Mouse (Mus musculus) stomach, embryonic 16.5 days (tissue): ENCODE results near the gene Purb. TPM values are rescaled to one million over a fixed set of nuclear protein-coding genes. Genes with fewer than 3 reads are reported as not detected.

Experiments
- ATAC-seq: fragments of 200-750 bp; cut with Nextera tagmentation; 2 replicates; pipeline ENCODE4 v1.8.0; 2017; ENCODE audit warnings: moderate number of reproducible peaks, moderate TSS enrichment; ENCODE audit not compliant: insufficient read depth, low FRiP score
- H3K27ac ChIP-seq: fragments of 300-500 bp; sonication (generic); 2 replicates; pipeline ENCODE4 v1.5.1; 2014; ENCODE audit warnings: low read length
- H3K27me3 ChIP-seq: fragments of 300-500 bp; sonication (generic); 2 replicates; pipeline ENCODE4 v1.6.1; 2014; ENCODE audit warnings: low read length, control low read depth, mixed read lengths; ENCODE audit not compliant: control insufficient read depth, insufficient read depth
- H3K36me3 ChIP-seq: fragments of 300-500 bp; sonication (generic); 2 replicates; pipeline ENCODE4 v1.6.1; 2014; ENCODE audit warnings: low read length; ENCODE audit not compliant: control insufficient read depth, insufficient read depth
- H3K4me1 ChIP-seq: fragments of 300-500 bp; sonication (generic); 2 replicates; pipeline ENCODE4 v1.6.1; 2014; ENCODE audit warnings: low read length, control low read depth, mixed read lengths; ENCODE audit not compliant: control insufficient read depth, insufficient read depth
- H3K4me2 ChIP-seq: fragments of 300-500 bp; sonication (generic); 2 replicates; pipeline ENCODE4 v1.6.1; 2014; ENCODE audit warnings: low read depth, low read length, mixed read lengths
- H3K4me3 ChIP-seq: fragments of 300-500 bp; sonication (generic); replicated peaks from 2 replicates; pipeline ENCODE4 v1.5.1; 2014; ENCODE audit warnings: mild to moderate bottlenecking, low read length
- H3K9ac ChIP-seq: fragments of 300-500 bp; sonication (generic); 2 replicates; pipeline ENCODE4 v1.6.1; 2014; ENCODE audit warnings: low read length
- H3K9me3 ChIP-seq: fragments of 300-500 bp; sonication (generic); replicated peaks from 2 replicates; pipeline ENCODE4 v1.6.1; 2016; ENCODE audit warnings: low read length, control low read depth; ENCODE audit not compliant: control insufficient read depth
- WGBS: fragments of 180-500 bp; shearing (Covaris S2); extraction: QIAGEN DNeasy Blood & Tissue Kit; methylation state at CpG from one replicate; pipeline ENCODE4 v1.1.7; 2014; 5-methylcytosine and 5-hydroxymethylcytosine counted together
- polyA plus RNA-seq: library from polyadenylated mRNA; unstranded; fragments of >200 nt; fragmentation: Nextera tagmentation; extraction: Ambion mirVana; gene quantifications from 2 replicates; pipeline ENCODE4 v1.2.1, GENCODE M21; 2015

The Purb gene
- polyA plus RNA-seq, 1 experiment from 2014 or later, result 30.9 TPM

GRCm38 (mm10) chr11:6488041-6488684 lies 12.4 kb upstream of the Purb start:
- Histone ChIP-seq H3K4me1 (no peaks in the 10 kb centered on the region), H3K9me3 (no peaks in the 10 kb centered on the region), H3K27ac (no peak overlapping the region), H3K36me3 (no peaks in the 10 kb centered on the region), H3K4me2 (no peak overlapping the region), H3K27me3 (no peaks in the 10 kb centered on the region), H3K4me3 (no peak overlapping the region), H3K9ac (no peak overlapping the region)
- no peak for ATAC-seq
- WGBS, result 96% methylated on average over 5 of the region's 5 CpGs

DNA sequence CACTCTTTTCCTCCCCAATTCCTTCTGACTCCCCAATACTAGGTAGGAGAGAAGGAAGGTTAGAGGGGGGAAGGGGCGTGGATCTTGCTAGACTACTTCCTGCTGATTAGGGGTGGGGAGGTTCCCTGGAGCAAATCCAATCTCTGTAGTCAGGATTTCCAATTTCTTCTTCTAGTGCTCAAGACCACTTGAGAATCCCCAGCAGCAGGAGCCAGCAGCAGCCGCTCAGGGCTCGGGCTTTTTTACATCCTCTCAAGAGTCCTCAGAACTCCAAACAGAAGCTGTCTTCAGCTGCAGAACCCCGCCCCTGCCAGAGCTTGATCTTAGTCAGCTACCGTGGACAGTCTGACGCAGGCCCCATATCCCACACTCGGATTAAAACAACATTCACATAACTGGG lies 11.8 kb upstream of the Purb start:
- 34% methylated on average over 7 of the region's 7 CpGs for WGBS
- ATAC-seq, result no peak

GRCm38 (mm10) chr11:6486916-6487315 lies 11.2 kb upstream of the Purb start:
- Histone ChIP-seq H3K27me3 (no peaks in the 10 kb centered on the region), H3K36me3 (no peaks in the 10 kb centered on the region), H3K4me3 (no peak overlapping the region), H3K4me2 (no peak overlapping the region), H3K9me3 (no peaks in the 10 kb centered on the region), H3K9ac (no peak overlapping the region), H3K4me1 (no peaks in the 10 kb centered on the region), H3K27ac (no peak overlapping the region)
- ATAC-seq, result no peak
- WGBS, result 74% methylated on average over 6 of the region's 6 CpGs

More for the DNA sequence above, 11.8 kb upstream of the Purb start:
- H3K4me1 ChIP-seq, result no peaks in the 10 kb centered on the region
- H3K4me2 ChIP-seq, result no peak overlapping the region
- no peaks in the 10 kb centered on the region for H3K9me3 ChIP-seq
- no peaks in the 10 kb centered on the region for H3K27me3 ChIP-seq
- no peak overlapping the region for H3K4me3 ChIP-seq
- H3K27ac ChIP-seq, result no peak overlapping the region
- H3K36me3 ChIP-seq, result no peaks in the 10 kb centered on the region
- no peak overlapping the region for H3K9ac ChIP-seq

- Histone ChIP-seq H3K9ac (no peak overlapping the region), H3K27me3 (no peaks in the 10 kb centered on the region), H3K27ac (no peak overlapping the region), H3K9me3 (no peaks in the 10 kb centered on the region), H3K4me2 (no peak overlapping the region), H3K4me1 (no peaks in the 10 kb centered on the region), H3K36me3 (no peaks in the 10 kb centered on the region), H3K4me3 (no peak overlapping the region)
- WGBS, result 62% methylated on average over 3 of the region's 3 CpGs
- no peak for ATAC-seq
These were observed 8.7 kb upstream of the Purb start for GRCm38 (mm10) chr11:6484244-6484959.

GRCm38 (mm10) chr11:6483103-6483502 lies 7.4 kb upstream of the Purb start:
- no peak overlapping the region for H3K9ac ChIP-seq
- ATAC-seq, result no peak
- no peaks in the 10 kb centered on the region for H3K9me3 ChIP-seq
- no peak overlapping the region for H3K4me2 ChIP-seq
- H3K4me3 ChIP-seq, result no peak overlapping the region
- H3K27ac ChIP-seq, result no peak overlapping the region
- WGBS, result 67% methylated on average over 2 of the region's 2 CpGs
- H3K36me3 ChIP-seq, result no peaks in the 10 kb centered on the region
- no peaks in the 10 kb centered on the region for H3K4me1 ChIP-seq
- no peaks in the 10 kb centered on the region for H3K27me3 ChIP-seq

DNA sequence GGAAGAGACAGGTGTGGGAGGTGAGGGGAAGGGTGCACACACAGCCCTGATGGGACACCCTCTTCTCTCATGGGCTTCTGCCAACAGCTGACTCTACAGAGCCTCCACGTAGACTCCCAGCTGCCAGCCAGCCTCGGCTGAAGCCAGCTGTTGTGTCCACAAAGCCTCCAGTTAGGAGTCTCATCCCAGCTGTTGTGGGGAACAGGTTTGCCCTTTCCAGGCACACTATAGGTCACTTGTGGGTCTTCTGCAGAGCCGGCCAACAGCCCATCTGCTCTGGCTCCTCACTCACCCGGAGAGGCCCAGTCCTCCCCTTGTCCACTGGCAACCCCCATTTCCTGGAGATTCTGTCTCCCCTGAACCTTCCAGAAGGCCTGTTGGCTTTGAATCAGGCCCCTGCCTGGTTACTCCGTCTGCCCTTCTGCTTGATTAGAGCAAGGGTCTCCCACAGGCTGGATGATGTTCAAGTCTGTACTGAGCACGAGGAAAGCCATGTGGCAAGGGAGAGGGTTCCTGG lies 6.0 kb upstream of the Purb start:
- ATAC-seq, result no peak
- H3K9ac ChIP-seq, result no peak overlapping the region
- no peak overlapping the region for H3K4me3 ChIP-seq
- H3K4me2 ChIP-seq, result no peak overlapping the region
- WGBS, result 44% methylated on average over 6 of the region's 6 CpGs
- no peaks in the 10 kb centered on the region for H3K36me3 ChIP-seq
- no peak overlapping the region for H3K27ac ChIP-seq
- no peaks in the 10 kb centered on the region for H3K4me1 ChIP-seq
- no peaks in the 10 kb centered on the region for H3K27me3 ChIP-seq
- H3K9me3 ChIP-seq, result no peaks in the 10 kb centered on the region

DNA sequence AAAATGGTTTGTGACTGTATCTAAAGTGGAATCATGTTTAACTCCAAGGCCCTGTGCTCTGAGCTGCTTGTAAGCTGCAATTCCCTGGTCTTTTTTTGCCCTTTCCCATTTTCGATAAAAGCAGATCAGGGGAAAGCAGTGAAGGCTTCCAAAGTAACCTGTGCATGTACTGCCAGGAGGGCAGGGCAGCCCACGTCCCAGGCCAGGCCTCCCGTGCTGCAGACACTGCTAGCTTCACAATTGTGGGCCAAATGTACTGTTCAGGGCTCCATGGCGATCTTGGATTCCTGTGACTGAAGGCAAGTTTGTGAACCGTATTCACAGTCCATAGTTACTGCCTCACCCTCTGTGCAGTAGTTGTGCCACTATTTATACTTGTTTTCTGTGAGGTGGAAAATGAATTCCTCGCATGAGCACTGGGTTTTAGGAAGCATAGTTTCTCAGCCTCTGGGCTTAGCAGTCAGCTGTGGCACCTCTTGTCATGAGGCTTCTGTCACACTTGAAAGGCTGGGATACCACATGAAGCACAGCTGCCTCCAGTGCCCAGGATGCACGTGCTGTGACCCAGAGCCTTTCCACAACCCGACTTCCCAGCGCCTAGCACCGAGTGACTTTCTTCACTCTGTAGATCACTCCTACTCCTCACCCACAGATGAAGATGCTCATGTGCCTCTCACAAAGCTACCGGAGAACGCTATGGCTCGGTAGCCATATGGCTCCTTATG lies 5.1 kb upstream of the Purb start:
- Histone ChIP-seq H3K4me3 (no peak overlapping the region), H3K9me3 (no peaks in the 10 kb centered on the region), H3K36me3 (no peaks in the 10 kb centered on the region), H3K27me3 (no peaks in the 10 kb centered on the region), H3K9ac (no peak overlapping the region), H3K4me1 (no peaks in the 10 kb centered on the region), H3K4me2 (no peak overlapping the region), H3K27ac (no peak overlapping the region)
- no peak for ATAC-seq
- WGBS, result 80% methylated on average over 13 of the region's 13 CpGs

DNA sequence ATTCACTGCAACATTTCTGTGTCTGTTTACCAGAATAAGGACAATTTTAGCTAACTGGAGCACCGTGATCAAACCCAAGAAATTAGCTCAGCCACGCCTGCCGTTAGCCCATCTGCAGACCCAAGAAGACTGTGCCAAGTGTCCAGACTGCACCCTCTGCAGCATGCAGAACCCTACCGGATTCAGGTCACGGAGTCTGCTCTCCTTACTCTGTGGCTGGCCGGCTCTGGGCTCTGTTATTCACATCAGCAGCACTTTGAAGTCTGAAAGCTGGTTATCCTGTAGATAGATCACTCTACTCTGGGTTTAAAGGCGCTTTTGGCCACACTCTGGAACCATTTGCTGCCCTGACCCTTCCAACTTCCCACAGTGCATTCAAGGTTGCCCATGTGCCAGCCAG lies 4.5 kb upstream of the Purb start:
- Histone ChIP-seq H3K4me2 (no peak overlapping the region), H3K36me3 (no peaks in the 10 kb centered on the region), H3K4me1 (no peaks in the 10 kb centered on the region), H3K27ac (no peak overlapping the region), H3K9ac (no peak overlapping the region), H3K9me3 (no peaks in the 10 kb centered on the region), H3K4me3 (no peak overlapping the region), H3K27me3 (no peaks in the 10 kb centered on the region)
- ATAC-seq, result no peak
- WGBS, result 72% methylated on average over 7 of the region's 7 CpGs

DNA sequence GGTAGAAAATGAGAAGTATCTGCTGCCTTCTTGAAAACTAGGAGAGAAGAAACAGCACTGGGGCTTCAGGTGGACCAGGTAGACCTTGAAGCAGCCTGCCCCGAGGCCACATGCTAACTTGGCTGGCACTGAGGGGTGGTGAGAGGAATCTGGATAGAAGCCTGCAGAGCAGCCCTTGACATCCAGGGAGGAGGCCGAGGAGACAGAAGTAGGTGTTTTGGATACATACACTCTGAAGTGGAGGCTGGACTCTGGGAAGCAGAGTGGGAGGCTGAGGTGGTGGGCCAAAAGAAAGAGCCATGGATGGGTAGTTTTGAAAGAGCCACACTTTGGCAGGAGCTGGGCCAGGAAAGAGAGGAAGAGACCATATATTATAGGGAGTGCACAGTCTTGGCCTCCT lies 3.5 kb upstream of the Purb start:
- Histone ChIP-seq H3K27me3 (no peaks in the 10 kb centered on the region), H3K4me1 (peaks cover 2% of the 10 kb centered on the region), H3K4me2 (no peak overlapping the region), H3K4me3 (no peak overlapping the region), H3K27ac (no peak overlapping the region), H3K36me3 (no peaks in the 10 kb centered on the region), H3K9ac (0 out of 2 replicates have a peak overlapping the region, but pooled peaks have one; percentile 5), H3K9me3 (no peaks in the 10 kb centered on the region)
- ATAC-seq, result no peak
- WGBS, result 65% methylated on average over 2 of the region's 2 CpGs
